Mouse (Mus musculus): Measurements from ENCODE around the gene Pecr.

Gene Pecr

GRCm38 (mm10) chr1:72283992-72284485, at the start of gene Pecr, which contains the start of gene Tmem169:
Gene Pecr, minus strand, starts transcription at chr1:72284314.
Gene Tmem169, plus strand, starts transcription at chr1:72284369.
- in situ Hi-C loops (cut with MboI; ENCODE audit: low sequenced_read_pairs), result no loop called here

GRCm38 (mm10) chr1:72326162-72326821, 42.2 kb upstream of the Pecr start:
- in situ Hi-C loops (cut with MboI; ENCODE audit: low sequenced_read_pairs), result no loop called here

- in situ Hi-C loops (cut with MboI; ENCODE audit: low sequenced_read_pairs), result loop anchor here (25.0 kb wide), 1 partner anchor 539 kb away; the partner anchor contains the start of gene Igfbp5
These were observed 39.1 kb upstream of the Pecr start for GRCm38 (mm10) chr1:72323248-72323647.

- in situ Hi-C loops (cut with MboI; ENCODE audit: low sequenced_read_pairs), result loop anchor here (25.0 kb wide), 1 partner anchor 542 kb away; the partner anchor contains the start of gene Igfbp5
These were observed 36.6 kb upstream of the Pecr start for GRCm38 (mm10) chr1:72320759-72321158.

GRCm38 (mm10) chr1:72316901-72317300, 32.8 kb upstream of the Pecr start:
- in situ Hi-C loops (cut with MboI; ENCODE audit: low sequenced_read_pairs), result loop anchor here (25.0 kb wide), 1 partner anchor 545 kb away; the partner anchor contains the start of gene Igfbp5

- in situ Hi-C loops (cut with MboI; ENCODE audit: low sequenced_read_pairs), result loop anchor here (25.0 kb wide), 1 partner anchor 546 kb away; the partner anchor contains the start of gene Igfbp5
These were observed 32.3 kb upstream of the Pecr start for GRCm38 (mm10) chr1:72316409-72316808.

GRCm38 (mm10) chr1:72315447-72315846, 31.3 kb upstream of the Pecr start:
- in situ Hi-C loops (cut with MboI; ENCODE audit: low sequenced_read_pairs), result loop anchor here (25.0 kb wide), 1 partner anchor 547 kb away; the partner anchor contains the start of gene Igfbp5

- in situ Hi-C loops (cut with MboI; ENCODE audit: low sequenced_read_pairs), result loop anchor here (25.0 kb wide), 1 partner anchor 549 kb away; the partner anchor contains the start of gene Igfbp5
These were observed 29.4 kb upstream of the Pecr start for GRCm38 (mm10) chr1:72313399-72314039.

GRCm38 (mm10) chr1:72312701-72313398, 28.7 kb upstream of the Pecr start:
- in situ Hi-C loops (cut with MboI; ENCODE audit: low sequenced_read_pairs), result loop anchor here (25.0 kb wide), 1 partner anchor 549 kb away; the partner anchor contains the start of gene Igfbp5

- in situ Hi-C loops (cut with MboI; ENCODE audit: low sequenced_read_pairs), result loop anchor here (25.0 kb wide), 1 partner anchor 552 kb away; the partner anchor contains the start of gene Igfbp5
These were observed 25.8 kb upstream of the Pecr start for GRCm38 (mm10) chr1:72309744-72310424.

GRCm38 (mm10) chr1:72308919-72309318, 24.8 kb upstream of the Pecr start:
- in situ Hi-C loops (cut with MboI; ENCODE audit: low sequenced_read_pairs), result loop anchor here (25.0 kb wide), 1 partner anchor 553 kb away; the partner anchor contains the start of gene Igfbp5

- in situ Hi-C loops (cut with MboI; ENCODE audit: low sequenced_read_pairs), result loop anchor here (25.0 kb wide), 1 partner anchor 555 kb away; the partner anchor contains the start of gene Igfbp5
These were observed 23.2 kb upstream of the Pecr start, which contains the start of gene Xrcc5 for GRCm38 (mm10) chr1:72307317-72307798. Gene Xrcc5, plus strand, starts transcription at chr1:72307421.

- in situ Hi-C loops (cut with MboI; ENCODE audit: low sequenced_read_pairs), result loop anchor here (25.0 kb wide), 1 partner anchor 556 kb away; the partner anchor contains the start of gene Igfbp5
These were observed 22.6 kb upstream of the Pecr start for GRCm38 (mm10) chr1:72306679-72307181.

GRCm38 (mm10) chr1:72306241-72306640, 22.1 kb upstream of the Pecr start:
- in situ Hi-C loops (cut with MboI; ENCODE audit: low sequenced_read_pairs), result loop anchor here (25.0 kb wide), 1 partner anchor 556 kb away; the partner anchor contains the start of gene Igfbp5

- in situ Hi-C loops (cut with MboI; ENCODE audit: low sequenced_read_pairs), result loop anchor here (25.0 kb wide), 1 partner anchor 560 kb away; the partner anchor contains the start of gene Igfbp5
These were observed 17.7 kb upstream of the Pecr start for GRCm38 (mm10) chr1:72301845-72302244.

- in situ Hi-C loops (cut with MboI; ENCODE audit: low sequenced_read_pairs), result no loop called here
These were observed 11.6 kb upstream of the Pecr start for GRCm38 (mm10) chr1:72295746-72296145.

- in situ Hi-C loops (cut with MboI; ENCODE audit: low sequenced_read_pairs), result no loop called here
These were observed 10.0 kb upstream of the Pecr start for GRCm38 (mm10) chr1:72293869-72294663.

- in situ Hi-C loops (cut with MboI; ENCODE audit: low sequenced_read_pairs), result no loop called here
These were observed 7.8 kb upstream of the Pecr start for GRCm38 (mm10) chr1:72291925-72292324.

GRCm38 (mm10) chr1:72291421-72291820, 7.3 kb upstream of the Pecr start:
- in situ Hi-C loops (cut with MboI; ENCODE audit: low sequenced_read_pairs), result no loop called here
